Mouse (Mus musculus) cerebellum, adult 9-10 months (tissue): Measurements from ENCODE around the gene Cebpb.
A peak's percentile ranks its signal among the peaks of the same experiment; 100 is the strongest.
"Not testable (repeated sequence)": the region's sequence is repeated elsewhere in the genome, so short reads cannot be mapped to it uniquely, and the experiment has no call there.

Source experiments
- DNase-seq: peaks from one replicate; pipeline ENCODE4 v3.0.0; 2022

The Cebpb gene

GRCm38 (mm10) chr2:167688498-167689451 is at the start of gene Cebpb:
TSS of gene Cebpb (plus strand) at chr2:167688915.
- peak; percentile 61 for DNase-seq

- no peak for DNase-seq
These were observed 48.4 kb upstream of the Cebpb start for GRCm38 (mm10) chr2:167640279-167640678.

- DNase-seq, result no peak
These were observed 47.4 kb upstream of the Cebpb start for GRCm38 (mm10) chr2:167641337-167641736.

GRCm38 (mm10) chr2:167642164-167642563 is 46.6 kb upstream of the Cebpb start:
- no peak for DNase-seq

GRCm38 (mm10) chr2:167643356-167644052 is 45.2 kb upstream of the Cebpb start:
- not testable (repeated sequence) for DNase-seq

GRCm38 (mm10) chr2:167646411-167646810 is 42.3 kb upstream of the Cebpb start:
- no peak for DNase-seq

- no peak for DNase-seq
These were observed 39.3 kb upstream of the Cebpb start for GRCm38 (mm10) chr2:167649290-167650032.

GRCm38 (mm10) chr2:167651622-167652021 is 37.1 kb upstream of the Cebpb start:
- DNase-seq, result no peak

GRCm38 (mm10) chr2:167652694-167653093 is 36.0 kb upstream of the Cebpb start:
- DNase-seq, result no peak

GRCm38 (mm10) chr2:167654911-167655600 is 33.7 kb upstream of the Cebpb start:
- DNase-seq, result no peak

- no peak for DNase-seq
These were observed 31.9 kb upstream of the Cebpb start for GRCm38 (mm10) chr2:167656629-167657478.

- DNase-seq, result no peak
These were observed 30.7 kb upstream of the Cebpb start for GRCm38 (mm10) chr2:167657973-167658372.

- DNase-seq, result no peak
These were observed 30.0 kb upstream of the Cebpb start for GRCm38 (mm10) chr2:167658712-167659111.

- DNase-seq, result no peak
These were observed 29.4 kb upstream of the Cebpb start for GRCm38 (mm10) chr2:167659177-167659846.

- peak; percentile 58 for DNase-seq
These were observed 28.7 kb upstream of the Cebpb start for GRCm38 (mm10) chr2:167659847-167660610.

GRCm38 (mm10) chr2:167660611-167660971 is 28.1 kb upstream of the Cebpb start:
- no peak for DNase-seq

- DNase-seq, result peak; percentile 88
These were observed 27.2 kb upstream of the Cebpb start, which contains the start of gene Gm20431 for GRCm38 (mm10) chr2:167661270-167662203. TSS of gene Gm20431 (minus strand) at chr2:167661496.

GRCm38 (mm10) chr2:167662713-167663112 is 26.0 kb upstream of the Cebpb start:
- DNase-seq, result no peak
